Mouse (Mus musculus) liver, adult 2 months (tissue): Measurements from ENCODE around the gene Fam221b.

Experiments used
- CTCF ChIP-seq: fragments of 200-500 bp; IDR thresholded peaks from 2 replicates; pipeline ENCODE4 v1.5.1; 2011; ENCODE audit warnings: low read depth, low read length, control low read depth
- POLR2A ChIP-seq: fragments of 200-500 bp; IDR thresholded peaks from 2 replicates; pipeline ENCODE4 v1.6.1; 2011; ENCODE audit warnings: low read length, control low read depth; ENCODE audit not compliant: insufficient read depth; ENCODE audit errors: extremely low read depth

- TF ChIP-seq POLR2A = no peak
- no peak for TF ChIP-seq CTCF
Measured at GRCm38 (mm10) chr4:43694439-43695248, 25.7 kb upstream of the Fam221b start.
